Mouse (Mus musculus): Measurements from ENCODE around the gene Gfra1. TPM values are rescaled to one million over a fixed set of nuclear protein-coding genes. Genes with fewer than 3 reads are reported as not detected.
A peak's percentile ranks its signal among the peaks of the same experiment; 100 is the strongest.

The Gfra1 gene
- polyA plus RNA-seq, 1 experiment from 2014 or later = 15.2 TPM

GRCm38 (mm10) chr19:58345137-58345536 lies 110.6 kb downstream of the Gfra1 start:
- Histone ChIP-seq H3K9me3 (replicated peaks) (no peaks in the 10 kb centered on the region), H3K4me2 (no peak overlapping the region), H3K36me3 (ENCODE audit: poor library complexity, severe bottlenecking) (no peaks in the 10 kb centered on the region), H3K9ac (no peak overlapping the region), H3K27me3 (peaks cover 11% of the 10 kb centered on the region), H3K27ac (no peak overlapping the region), H3K4me3 (no peak overlapping the region), H3K4me1 (peaks cover 24% of the 10 kb centered on the region)
- WGBS = 23% methylated on average over 7 of the region's 7 CpGs
- ATAC-seq = 0 out of 2 replicates have a peak, but pooled peaks have one; percentile 30

- H3K27me3 ChIP-seq = peaks cover 25% of the 10 kb centered on the region
- no peak overlapping the region for H3K27ac ChIP-seq
- no peaks in the 10 kb centered on the region for H3K9me3 ChIP-seq (replicated peaks)
- H3K4me3 ChIP-seq = no peak overlapping the region
- no peak overlapping the region for H3K4me2 ChIP-seq
- peaks cover 18% of the 10 kb centered on the region for H3K4me1 ChIP-seq
- no peak for ATAC-seq
- 78% methylated on average over 4 of the region's 4 CpGs for WGBS
- H3K9ac ChIP-seq = no peak overlapping the region
- no peaks in the 10 kb centered on the region for H3K36me3 ChIP-seq (ENCODE audit: poor library complexity, severe bottlenecking)
Measured at GRCm38 (mm10) chr19:58341351-58341750, 114.4 kb downstream of the Gfra1 start.

GRCm38 (mm10) chr19:58340221-58340620 lies 115.5 kb downstream of the Gfra1 start:
- Histone ChIP-seq H3K9ac (no peak overlapping the region), H3K27ac (no peak overlapping the region), H3K4me1 (peaks cover 17% of the 10 kb centered on the region), H3K4me2 (no peak overlapping the region), H3K27me3 (peaks cover 25% of the 10 kb centered on the region), H3K4me3 (no peak overlapping the region), H3K9me3 (replicated peaks) (no peaks in the 10 kb centered on the region), H3K36me3 (ENCODE audit: poor library complexity, severe bottlenecking) (no peaks in the 10 kb centered on the region)
- WGBS = 83% methylated on average over 8 of the region's 8 CpGs
- ATAC-seq = no peak

GRCm38 (mm10) chr19:58336802-58337201 lies 118.9 kb downstream of the Gfra1 start:
- Histone ChIP-seq H3K36me3 (ENCODE audit: poor library complexity, severe bottlenecking) (no peaks in the 10 kb centered on the region), H3K27ac (no peak overlapping the region), H3K4me1 (peaks cover 15% of the 10 kb centered on the region), H3K4me2 (no peak overlapping the region), H3K9me3 (replicated peaks) (no peaks in the 10 kb centered on the region), H3K9ac (no peak overlapping the region), H3K27me3 (peaks cover 34% of the 10 kb centered on the region), H3K4me3 (no peak overlapping the region)
- 69% methylated on average over 6 of the region's 6 CpGs for WGBS
- no peak for ATAC-seq

GRCm38 (mm10) chr19:58335585-58336530 lies 119.9 kb downstream of the Gfra1 start:
- ATAC-seq = peak; percentile 36; the same call in 1 of the 2 replicates
- H3K27ac ChIP-seq = no peak overlapping the region
- WGBS = 11% methylated on average over 12 of the region's 12 CpGs

GRCm38 (mm10) chr19:58329305-58329704 lies 126.4 kb downstream of the Gfra1 start:
- WGBS = 36% methylated on average over 5 of the region's 5 CpGs
- Histone ChIP-seq H3K9ac (no peak overlapping the region), H3K4me1 (peaks cover 14% of the 10 kb centered on the region), H3K9me3 (replicated peaks) (no peaks in the 10 kb centered on the region), H3K27me3 (peaks cover 6% of the 10 kb centered on the region; the same call in 1 of the 2 replicates), H3K27ac (no peak overlapping the region), H3K36me3 (ENCODE audit: poor library complexity, severe bottlenecking) (no peaks in the 10 kb centered on the region), H3K4me3 (no peak overlapping the region), H3K4me2 (no peak overlapping the region)
- ATAC-seq = 0 out of 2 replicates have a peak, but pooled peaks have one; percentile 10

More at GRCm38 (mm10) chr19:58335585-58336530, 119.9 kb downstream of the Gfra1 start:
- Histone ChIP-seq H3K36me3 (ENCODE audit: poor library complexity, severe bottlenecking) (no peaks in the 10 kb centered on the region), H3K9ac (no peak overlapping the region), H3K4me1 (peaks cover 15% of the 10 kb centered on the region), H3K9me3 (replicated peaks) (no peaks in the 10 kb centered on the region), H3K4me2 (no peak overlapping the region), H3K27me3 (peaks cover 34% of the 10 kb centered on the region), H3K4me3 (no peak overlapping the region)

- peaks cover 14% of the 10 kb centered on the region for H3K4me1 ChIP-seq
- H3K4me2 ChIP-seq = no peak overlapping the region
- no peak for ATAC-seq
- H3K9me3 ChIP-seq (replicated peaks) = no peaks in the 10 kb centered on the region
- no peaks in the 10 kb centered on the region for H3K36me3 ChIP-seq (ENCODE audit: poor library complexity, severe bottlenecking)
- WGBS = 38% methylated on average over 5 of the region's 5 CpGs
- H3K9ac ChIP-seq = 0 out of 2 replicates have a peak overlapping the region, but pooled peaks have one; percentile 23
- no peak overlapping the region for H3K4me3 ChIP-seq
- no peak overlapping the region for H3K27ac ChIP-seq
- H3K27me3 ChIP-seq = no peaks in the 10 kb centered on the region; the same call in 1 of the 2 replicates
Measured at GRCm38 (mm10) chr19:58328014-58328413, 127.7 kb downstream of the Gfra1 start.

- Histone ChIP-seq H3K9ac (no peak overlapping the region), H3K27me3 (no peaks in the 10 kb centered on the region), H3K9me3 (replicated peaks) (peaks cover 16% of the 10 kb centered on the region), H3K27ac (no peak overlapping the region), H3K36me3 (ENCODE audit: poor library complexity, severe bottlenecking) (no peaks in the 10 kb centered on the region), H3K4me2 (no peak overlapping the region), H3K4me1 (peaks cover 5% of the 10 kb centered on the region; the same call in 1 of the 2 replicates), H3K4me3 (no peak overlapping the region)
- 71% methylated on average over 5 of the region's 5 CpGs for WGBS
- ATAC-seq = no peak
Measured at GRCm38 (mm10) chr19:58316474-58316873, 139.2 kb downstream of the Gfra1 start.

GRCm38 (mm10) chr19:58315681-58316080 lies 140.0 kb downstream of the Gfra1 start:
- 96% methylated on average over 5 of the region's 5 CpGs for WGBS
- Histone ChIP-seq H3K27ac (no peak overlapping the region), H3K4me2 (no peak overlapping the region), H3K9me3 (replicated peaks) (peaks cover 16% of the 10 kb centered on the region), H3K4me1 (peaks cover 12% of the 10 kb centered on the region), H3K36me3 (ENCODE audit: poor library complexity, severe bottlenecking) (no peaks in the 10 kb centered on the region), H3K27me3 (no peaks in the 10 kb centered on the region), H3K4me3 (no peak overlapping the region), H3K9ac (no peak overlapping the region)
- ATAC-seq = no peak

GRCm38 (mm10) chr19:58314631-58315030 lies 141.1 kb downstream of the Gfra1 start:
- H3K27ac ChIP-seq = no peak overlapping the region
- 64% methylated on average over 5 of the region's 5 CpGs for WGBS
- ATAC-seq = no peak
- H3K9me3 ChIP-seq (replicated peaks) = peaks cover 16% of the 10 kb centered on the region
- peaks cover 22% of the 10 kb centered on the region for H3K4me1 ChIP-seq
- H3K27me3 ChIP-seq = no peaks in the 10 kb centered on the region
- H3K4me3 ChIP-seq = no peak overlapping the region
- no peak overlapping the region for H3K4me2 ChIP-seq
- H3K9ac ChIP-seq = no peak overlapping the region
- no peaks in the 10 kb centered on the region for H3K36me3 ChIP-seq (ENCODE audit: poor library complexity, severe bottlenecking)

GRCm38 (mm10) chr19:58313785-58314184 lies 141.9 kb downstream of the Gfra1 start:
- Histone ChIP-seq H3K9ac (no peak overlapping the region), H3K27me3 (no peaks in the 10 kb centered on the region), H3K9me3 (replicated peaks) (peaks cover 16% of the 10 kb centered on the region), H3K4me2 (no peak overlapping the region), H3K36me3 (ENCODE audit: poor library complexity, severe bottlenecking) (no peaks in the 10 kb centered on the region), H3K4me1 (peaks cover 24% of the 10 kb centered on the region), H3K4me3 (no peak overlapping the region), H3K27ac (no peak overlapping the region)
- ATAC-seq = no peak
- 92% methylated on average over 2 of the region's 2 CpGs for WGBS

- Histone ChIP-seq H3K9ac (no peak overlapping the region), H3K9me3 (replicated peaks) (peaks cover 16% of the 10 kb centered on the region), H3K4me2 (no peak overlapping the region), H3K27me3 (no peaks in the 10 kb centered on the region), H3K36me3 (ENCODE audit: poor library complexity, severe bottlenecking) (no peaks in the 10 kb centered on the region), H3K4me1 (peaks cover 24% of the 10 kb centered on the region), H3K4me3 (no peak overlapping the region), H3K27ac (no peak overlapping the region)
- 89% methylated on average over 2 of the region's 2 CpGs for WGBS
- no peak for ATAC-seq
Measured at GRCm38 (mm10) chr19:58312492-58312891, 143.2 kb downstream of the Gfra1 start.

Measured in forebrain, embryonic 13.5 days (tissue).